Mouse (Mus musculus) left cerebral cortex, adult 8-10 months (tissue): ENCODE results near the gene Olfr1387. TPM values are rescaled to one million over a fixed set of nuclear protein-coding genes. Genes with fewer than 3 reads are reported as not detected.
A peak's percentile ranks its signal among the peaks of the same experiment; 100 is the strongest.
"Not testable (repeated sequence)": the region's sequence is repeated elsewhere in the genome, so short reads cannot be mapped to it uniquely, and the experiment has no call there.

Experiments
- DNase-seq, 2 experiments: peaks; one replicate each; pipeline ENCODE4 v3.0.0; 2022; ENCODE audit warnings: low spot score in 2 of 2
- total RNA-seq, 4 experiments: library from RNA; stranded (reverse); gene quantifications; 2 replicates each; pipeline ENCODE4 v1.2.4; 2022

Olfr1387 gene
- not detected for total RNA-seq

DNA sequence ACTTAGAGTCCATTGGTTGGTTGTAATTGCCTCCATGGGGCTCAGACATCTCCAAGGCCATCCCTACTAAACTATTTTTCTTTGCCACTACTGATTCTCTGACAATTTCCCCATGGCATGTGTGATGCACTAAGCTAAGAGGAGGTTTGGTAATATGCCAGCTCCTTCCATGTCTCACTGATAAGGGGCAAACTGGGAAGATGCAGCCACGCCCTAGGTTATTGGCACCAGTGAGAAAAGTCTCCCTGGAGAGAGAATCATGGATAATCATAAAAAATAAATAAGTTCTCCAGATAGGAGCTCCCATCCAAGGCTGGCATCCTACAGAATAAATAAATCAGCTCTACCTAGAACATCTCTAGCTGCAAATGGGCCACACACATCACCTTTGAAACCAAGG is at the start of gene Olfr1387:
Gene Olfr1387, plus strand, starts transcription at position 301 of the 400 bp plus-strand sequence.
- no peak for DNase-seq

DNA sequence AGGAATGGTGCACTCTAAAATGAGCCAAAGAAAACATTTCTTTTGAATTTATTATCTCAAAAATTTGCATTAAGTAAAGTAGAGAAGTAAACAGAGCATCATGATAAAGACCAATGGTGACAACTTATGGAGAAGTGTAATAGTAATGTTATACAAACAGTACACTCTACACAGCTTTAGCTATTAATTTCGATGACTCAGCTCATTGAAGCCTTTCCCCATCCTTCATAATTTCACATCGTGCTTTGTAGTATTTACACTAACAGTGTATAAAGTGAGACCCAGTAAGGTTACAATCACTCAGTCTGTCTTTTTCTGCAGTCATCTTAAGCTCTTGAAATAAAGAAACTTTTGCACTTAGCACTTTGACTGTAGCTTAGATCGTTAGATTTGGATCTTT is 48.4 kb upstream of the Olfr1387 start:
- DNase-seq: no peak

DNA sequence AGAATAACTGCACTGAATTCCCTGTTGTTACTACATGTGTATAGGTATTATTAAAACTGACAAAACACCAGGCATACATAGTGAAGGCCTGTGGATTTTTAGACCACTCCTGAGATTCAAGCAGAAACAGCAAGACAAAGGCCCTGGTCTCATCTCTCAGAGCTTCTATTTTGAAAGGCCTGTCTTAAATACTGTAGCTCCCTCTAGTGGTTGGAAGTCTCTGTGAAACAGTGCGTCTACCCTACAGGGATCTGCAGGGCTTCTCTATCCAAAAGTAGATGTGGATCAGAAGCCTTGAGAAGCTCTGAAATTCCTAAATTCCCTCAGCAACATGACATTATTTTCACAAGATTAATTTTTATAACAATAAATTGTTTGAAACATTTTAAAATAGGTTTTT is 44.6 kb upstream of the Olfr1387 start:
- peak in 1 of 2 experiments; percentile 5 for DNase-seq

DNA sequence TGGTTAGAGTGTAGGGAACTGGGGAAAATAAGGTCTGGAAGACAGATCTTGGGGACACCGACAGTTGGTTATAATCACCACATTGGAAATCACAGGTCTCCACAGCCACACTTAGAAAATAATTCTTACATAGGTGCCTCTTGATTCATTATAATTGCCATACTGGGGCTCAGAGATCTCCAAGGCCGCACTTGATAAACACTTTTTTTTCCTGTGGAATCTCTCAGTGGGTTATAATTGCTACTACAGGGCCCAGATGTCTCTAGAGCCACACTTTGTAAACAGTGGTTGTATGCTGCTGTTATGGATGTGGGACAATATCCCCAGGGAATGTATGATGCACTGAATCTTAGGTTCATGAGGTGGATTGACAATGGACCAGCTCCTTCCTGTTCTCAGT is 32.4 kb upstream of the Olfr1387 start, which contains the start of gene Olfr1389:
Gene Olfr1389, plus strand, starts transcription at position 301 of the 400 bp plus-strand sequence.
- no peak for DNase-seq

DNA sequence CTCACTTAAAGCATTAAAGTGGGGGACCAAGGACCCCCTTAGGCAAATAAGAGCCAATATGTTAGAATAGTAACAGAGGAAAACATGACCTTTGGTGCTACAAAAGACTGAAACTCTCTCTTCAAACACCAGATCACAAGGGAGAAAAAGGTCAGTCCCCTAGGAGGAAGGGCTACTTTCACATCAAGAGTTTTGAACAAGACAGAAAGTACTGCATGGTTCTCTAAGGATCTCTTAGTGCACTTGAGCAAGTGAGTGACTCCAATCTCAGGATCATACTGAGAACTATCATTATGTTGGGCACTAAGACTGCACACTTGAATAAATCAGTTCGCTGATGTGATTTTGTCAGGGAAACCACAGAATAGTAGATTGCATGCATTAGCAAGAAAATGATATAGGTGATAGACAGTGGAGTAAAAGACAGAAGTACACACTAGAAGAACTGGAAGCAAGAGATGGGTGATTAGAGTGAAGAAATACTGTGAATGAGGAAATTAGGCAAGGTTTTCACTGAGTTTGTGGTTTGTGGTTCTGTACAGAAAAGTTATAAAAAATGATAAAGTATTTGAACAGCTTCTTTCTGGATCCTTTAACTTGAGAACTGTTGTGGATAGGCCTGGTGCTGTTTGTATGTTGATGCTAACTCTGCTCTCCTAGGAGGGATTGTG is 29.8 kb upstream of the Olfr1387 start:
- no peak for DNase-seq

DNA sequence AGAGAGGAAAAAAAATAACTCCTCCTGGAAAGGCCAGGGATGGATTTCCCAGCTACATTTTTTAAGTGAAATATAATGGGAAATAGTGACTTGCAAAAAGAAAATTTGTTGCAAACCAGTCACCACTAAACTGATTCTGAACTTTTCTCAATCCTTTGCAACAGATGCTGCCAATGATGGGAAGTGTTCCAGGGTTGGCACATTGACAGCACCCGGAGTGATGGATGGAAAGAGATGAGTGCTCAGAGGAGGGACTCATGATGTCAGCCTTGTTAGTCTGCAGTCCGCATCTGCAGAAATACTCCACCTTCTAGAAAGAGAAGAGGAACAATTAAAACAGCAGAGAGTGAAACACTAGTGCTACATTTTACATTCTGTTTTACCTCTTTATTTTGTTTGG is 25.5 kb upstream of the Olfr1387 start:
- no peak for DNase-seq

DNA sequence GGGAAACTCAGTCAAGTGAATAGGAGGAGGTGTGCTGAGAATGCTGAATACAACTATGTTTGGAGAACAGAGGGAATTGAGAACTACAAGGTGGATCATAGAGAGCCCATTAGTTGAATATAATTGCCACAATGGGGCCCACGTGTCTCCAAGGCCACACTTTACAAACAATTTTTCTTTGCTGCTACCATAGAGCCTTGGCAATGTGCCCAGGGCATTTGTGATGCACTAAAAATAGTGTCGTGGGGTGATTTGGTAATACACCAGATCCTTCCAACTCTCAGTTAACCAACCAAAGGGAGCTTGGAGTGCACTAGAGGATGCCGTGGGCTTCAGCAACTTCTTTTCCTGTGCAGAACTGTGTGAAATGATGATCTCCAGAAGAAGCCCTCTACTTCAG is 18.7 kb upstream of the Olfr1387 start, which contains the start of gene Olfr1388:
Gene Olfr1388, plus strand, starts transcription at position 214 of the 400 bp plus-strand sequence.
- DNase-seq: no peak

DNA sequence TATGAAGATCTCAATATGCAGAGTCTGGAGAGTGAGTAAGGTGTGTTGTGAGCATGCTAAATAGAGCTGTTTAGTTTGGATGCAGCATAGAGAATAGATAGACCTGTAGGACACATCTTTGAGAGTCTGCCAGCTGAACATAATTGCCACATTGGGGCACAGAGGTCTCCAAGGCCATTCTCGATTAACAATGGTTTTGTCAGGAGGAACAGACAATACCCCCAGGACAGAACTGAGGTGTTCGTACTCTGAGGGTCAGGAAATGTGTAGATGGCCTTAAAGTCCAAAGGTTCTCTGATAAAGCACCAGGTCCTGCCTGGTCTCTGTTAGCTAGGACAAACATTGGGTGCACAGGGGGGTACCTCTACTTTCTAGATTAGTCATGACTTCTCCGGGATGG is 9.6 kb downstream of the Olfr1387 start, which contains the start of gene Olfr1386:
Gene Olfr1386, plus strand, starts transcription at position 301 of the 400 bp plus-strand sequence.
- DNase-seq: not testable (repeated sequence)

DNA sequence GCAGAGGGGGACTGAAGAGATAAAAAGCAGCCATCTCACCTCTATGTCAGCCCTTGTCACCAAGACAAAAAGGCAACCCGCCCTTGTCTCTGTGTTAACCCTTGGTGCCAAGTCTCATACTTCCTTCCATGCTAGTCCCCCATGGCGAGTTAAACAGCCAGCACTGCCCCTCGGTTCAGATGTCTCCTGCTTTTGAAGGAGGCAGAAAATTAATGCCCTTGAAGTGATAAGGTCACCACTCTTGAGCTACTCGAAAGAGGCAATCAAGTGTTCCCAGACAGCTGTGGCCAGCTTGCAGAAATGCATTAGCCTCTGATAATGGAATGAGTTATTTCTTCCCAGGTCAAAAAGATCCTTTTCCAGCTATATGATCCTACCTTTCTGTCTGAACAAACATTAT is 30.8 kb downstream of the Olfr1387 start:
- DNase-seq: no peak

DNA sequence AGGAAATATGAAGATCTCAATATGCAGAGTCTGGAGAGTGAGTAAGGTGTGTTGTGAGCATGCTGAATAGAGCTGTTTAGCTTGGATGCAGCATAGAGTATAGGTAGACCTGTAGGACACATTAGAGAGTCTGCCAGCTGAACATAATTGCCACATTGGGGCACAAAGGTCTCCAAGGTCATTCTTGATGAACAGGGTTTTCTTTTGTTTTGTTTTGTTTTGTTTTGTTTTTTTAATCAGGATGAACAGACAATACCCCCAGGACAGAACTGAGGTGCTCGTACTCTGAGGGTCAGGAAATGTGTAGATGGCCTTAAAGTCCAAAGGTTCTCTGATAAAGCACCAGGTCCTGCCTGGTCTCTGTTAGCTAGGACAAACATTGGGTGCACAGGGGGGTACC is 33.6 kb downstream of the Olfr1387 start, which contains the start of gene Olfr1385:
Gene Olfr1385, plus strand, starts transcription at position 301 of the 400 bp plus-strand sequence.
- DNase-seq: not testable (repeated sequence)

Other genes with a start within 250 kb of the Olfr1387 start
- 10 to 100 TPM; 65.9 to 72.3 (median 69.2) TPM for gene Mgat1, start 211.2 kb upstream of the Olfr1387 start, total RNA-seq
- gene Olfr1393, start 177.0 kb upstream of the Olfr1387 start, total RNA-seq: 1 to 10 TPM in 2 of 4 experiments, under 1 TPM in 2; 0.65 to 1.1 (median 0.84) TPM
- gene Olfr1392, start 170.1 kb upstream of the Olfr1387 start, total RNA-seq: under 1 TPM in 3 of 4 experiments, not detected in 1; 0.18 to 0.28 (median 0.23) TPM
- gene Olfr10, start 150.6 kb upstream of the Olfr1387 start, total RNA-seq: not detected
- gene Olfr1391, start 132.6 kb upstream of the Olfr1387 start, total RNA-seq: not detected
- gene Olfr1390, start 120.2 kb upstream of the Olfr1387 start, total RNA-seq: not detected
- not detected for gene Olfr1389, start 32.3 kb upstream of the Olfr1387 start, total RNA-seq
- gene Olfr1388, start 18.7 kb upstream of the Olfr1387 start, total RNA-seq: under 1 TPM; 0.15 to 0.57 (median 0.26) TPM
- gene Olfr1386, start 9.7 kb downstream of the Olfr1387 start, total RNA-seq: not detected
- gene Olfr1385, start 33.7 kb downstream of the Olfr1387 start, total RNA-seq: under 1 TPM in 1 of 4 experiments, not detected in 3; 0.11 TPM
- not detected for gene Olfr1384, start 51.4 kb downstream of the Olfr1387 start, total RNA-seq
- not detected for gene Olfr1383, start 64.3 kb downstream of the Olfr1387 start, total RNA-seq
- not detected for gene Olfr1382, start 72.9 kb downstream of the Olfr1387 start, total RNA-seq
- gene Olfr1381, start 88.1 kb downstream of the Olfr1387 start, total RNA-seq: not detected
- gene Olfr1380, start 101.5 kb downstream of the Olfr1387 start, total RNA-seq: not detected
- 1 to 10 TPM; 2.5 to 3.0 (median 2.8) TPM for gene Flt4, start 153.9 kb downstream of the Olfr1387 start, total RNA-seq
- gene Scgb3a1, start 208.3 kb downstream of the Olfr1387 start, total RNA-seq: not detected